Mouse (Mus musculus) midbrain, embryonic 15.5 days (tissue): ENCODE results near the gene Gm266. TPM values are rescaled to one million over a fixed set of nuclear protein-coding genes. Genes with fewer than 3 reads are reported as not detected.

ENCODE experiments used
- ATAC-seq: fragments of 200-750 bp; cut with Nextera tagmentation; replicated peaks from 2 replicates; pipeline ENCODE4 v1.8.0; 2017; ENCODE audit warnings: moderate TSS enrichment
- H3K27ac ChIP-seq: fragments of 300-500 bp; sonication (generic); 2 replicates; pipeline ENCODE4 v1.5.1; 2015; ENCODE audit warnings: mild to moderate bottlenecking, inconsistent platforms
- H3K27me3 ChIP-seq: fragments of 300-500 bp; sonication (generic); replicated peaks from 2 replicates; pipeline ENCODE4 v1.6.1; 2015; ENCODE audit warnings: inconsistent platforms
- H3K36me3 ChIP-seq: fragments of 300-500 bp; sonication (generic); replicated peaks from 2 replicates; pipeline ENCODE4 v1.6.1; 2015; ENCODE audit warnings: inconsistent platforms
- H3K4me1 ChIP-seq: fragments of 300-500 bp; sonication (generic); 2 replicates; pipeline ENCODE4 v1.6.1; 2015; ENCODE audit warnings: inconsistent platforms
- H3K4me2 ChIP-seq: fragments of 300-500 bp; sonication (generic); 2 replicates; pipeline ENCODE4 v1.6.1; 2015; ENCODE audit warnings: inconsistent platforms, mild to moderate bottlenecking, moderate library complexity
- H3K4me3 ChIP-seq: fragments of 300-500 bp; sonication (generic); 2 replicates; pipeline ENCODE4 v1.5.1; 2015; ENCODE audit warnings: mild to moderate bottlenecking, inconsistent platforms
- H3K9ac ChIP-seq: fragments of 300-500 bp; sonication (generic); 2 replicates; pipeline ENCODE4 v1.6.1; 2015; ENCODE audit warnings: mild to moderate bottlenecking, inconsistent platforms
- H3K9me3 ChIP-seq: fragments of 300-500 bp; sonication (generic); 2 replicates; pipeline ENCODE4 v1.6.1; 2016; ENCODE audit warnings: inconsistent platforms
- WGBS: fragments of 180-500 bp; shearing (Covaris S2); methylation state at CpG from one replicate; pipeline ENCODE4 v1.1.7; 2015; ENCODE audit warnings: mixed read lengths; 5-methylcytosine and 5-hydroxymethylcytosine counted together
- polyA plus RNA-seq: library from polyadenylated mRNA; unstranded; fragments of >200 nt; fragmentation: Nextera tagmentation; extraction: Ambion mirVana; gene quantifications from 2 replicates; pipeline ENCODE4 v1.2.1, GENCODE M21; 2015

Gene Gm266
- polyA plus RNA-seq: 1.6 and 1.8 TPM in 2 replicates

GRCm38 (mm10) chr12:111485652-111486306, at the start of gene Gm266:
Gm266 (minus strand) TSS chr12:111485823.
- under 1% methylated on average over 56 of the region's 58 CpGs for WGBS
- Histone ChIP-seq H3K9me3 (no peaks in the 10 kb centered on the region), H3K36me3 (no peaks in the 10 kb centered on the region), H3K27ac (no peak within 1 kb of the TSS), H3K27me3 (peaks cover 43% of the 10 kb centered on the region), H3K4me1 (peaks cover 17% of the 10 kb centered on the region), H3K4me2 (peak within 1 kb of the TSS; percentile 52), H3K4me3 (peak within 1 kb of the TSS; percentile 35), H3K9ac (0 out of 2 replicates have a peak within 1 kb of the TSS, but pooled peaks have one; percentile 16)
- peak; percentile 42; the same call in 1 of the 2 replicates for ATAC-seq

- no peak overlapping the region for H3K9ac ChIP-seq
- H3K4me2 ChIP-seq: no peak overlapping the region
- H3K27me3 ChIP-seq: no peaks in the 10 kb centered on the region
- ATAC-seq: no peak
- WGBS: 82% methylated on average over 6 of the region's 6 CpGs
- no peaks in the 10 kb centered on the region for H3K9me3 ChIP-seq
- no peak overlapping the region for H3K4me3 ChIP-seq
- peaks cover 22% of the 10 kb centered on the region for H3K4me1 ChIP-seq
- H3K27ac ChIP-seq: no peak overlapping the region
- H3K36me3 ChIP-seq: peaks cover 6% of the 10 kb centered on the region; the same call in 1 of the 2 replicates
These were observed 49.7 kb upstream of the Gm266 start for GRCm38 (mm10) chr12:111535281-111535680.

GRCm38 (mm10) chr12:111533096-111533794, 47.6 kb upstream of the Gm266 start:
- H3K27me3 ChIP-seq: no peaks in the 10 kb centered on the region
- ATAC-seq: no peak
- H3K4me2 ChIP-seq: no peak overlapping the region
- H3K9me3 ChIP-seq: no peaks in the 10 kb centered on the region
- peaks cover 10% of the 10 kb centered on the region for H3K4me1 ChIP-seq
- no peak overlapping the region for H3K4me3 ChIP-seq
- WGBS: 70% methylated on average over 11 of the region's 11 CpGs
- H3K9ac ChIP-seq: no peak overlapping the region
- H3K27ac ChIP-seq: no peak overlapping the region
- no peaks in the 10 kb centered on the region for H3K36me3 ChIP-seq

- H3K4me3 ChIP-seq: no peak overlapping the region
- no peaks in the 10 kb centered on the region for H3K36me3 ChIP-seq
- H3K9me3 ChIP-seq: no peaks in the 10 kb centered on the region
- H3K27ac ChIP-seq: no peak overlapping the region
- no peaks in the 10 kb centered on the region for H3K4me1 ChIP-seq
- H3K9ac ChIP-seq: no peak overlapping the region
- no peaks in the 10 kb centered on the region for H3K27me3 ChIP-seq
- H3K4me2 ChIP-seq: no peak overlapping the region
- ATAC-seq: no peak
- 23% methylated on average over 8 of the region's 8 CpGs for WGBS
These were observed 43.6 kb upstream of the Gm266 start for GRCm38 (mm10) chr12:111529192-111529591.

- Histone ChIP-seq H3K4me2 (no peak overlapping the region), H3K4me1 (no peaks in the 10 kb centered on the region), H3K9ac (no peak overlapping the region), H3K9me3 (no peaks in the 10 kb centered on the region), H3K36me3 (no peaks in the 10 kb centered on the region), H3K27me3 (no peaks in the 10 kb centered on the region), H3K27ac (no peak overlapping the region), H3K4me3 (no peak overlapping the region)
- no peak for ATAC-seq
- WGBS: 69% methylated on average over 8 of the region's 8 CpGs
These were observed 42.1 kb upstream of the Gm266 start for GRCm38 (mm10) chr12:111527643-111528281.

GRCm38 (mm10) chr12:111524883-111525282, 39.3 kb upstream of the Gm266 start:
- no peak overlapping the region for H3K9ac ChIP-seq
- no peaks in the 10 kb centered on the region for H3K9me3 ChIP-seq
- H3K4me2 ChIP-seq: no peak overlapping the region
- no peak for ATAC-seq
- H3K4me3 ChIP-seq: no peak overlapping the region
- no peak overlapping the region for H3K27ac ChIP-seq
- no peaks in the 10 kb centered on the region for H3K27me3 ChIP-seq
- H3K36me3 ChIP-seq: no peaks in the 10 kb centered on the region
- 95% methylated on average over 3 of the region's 3 CpGs for WGBS
- no peaks in the 10 kb centered on the region for H3K4me1 ChIP-seq

- Histone ChIP-seq H3K4me1 (no peaks in the 10 kb centered on the region), H3K9ac (no peak overlapping the region), H3K4me2 (no peak overlapping the region), H3K27ac (no peak overlapping the region), H3K4me3 (no peak overlapping the region), H3K36me3 (no peaks in the 10 kb centered on the region), H3K9me3 (no peaks in the 10 kb centered on the region), H3K27me3 (no peaks in the 10 kb centered on the region)
- WGBS: 60% methylated on average over 1 of the region's 1 CpGs
- no peak for ATAC-seq
These were observed 38.8 kb upstream of the Gm266 start for GRCm38 (mm10) chr12:111524469-111524868.

- H3K4me1 ChIP-seq: no peaks in the 10 kb centered on the region
- no peak overlapping the region for H3K4me3 ChIP-seq
- H3K9me3 ChIP-seq: no peaks in the 10 kb centered on the region
- H3K36me3 ChIP-seq: no peaks in the 10 kb centered on the region
- no peaks in the 10 kb centered on the region for H3K27me3 ChIP-seq
- WGBS: 80% methylated on average over 2 of the region's 2 CpGs
- H3K27ac ChIP-seq: no peak overlapping the region
- H3K9ac ChIP-seq: no peak overlapping the region
- ATAC-seq: no peak
- H3K4me2 ChIP-seq: no peak overlapping the region
These were observed 35.4 kb upstream of the Gm266 start for GRCm38 (mm10) chr12:111520994-111521393.

GRCm38 (mm10) chr12:111519821-111520220, 34.2 kb upstream of the Gm266 start:
- Histone ChIP-seq H3K4me1 (no peaks in the 10 kb centered on the region), H3K27ac (no peak overlapping the region)

GRCm38 (mm10) chr12:111518391-111518790, 32.8 kb upstream of the Gm266 start:
- no peaks in the 10 kb centered on the region for H3K9me3 ChIP-seq
- no peak overlapping the region for H3K4me2 ChIP-seq
- no peaks in the 10 kb centered on the region for H3K27me3 ChIP-seq
- no peaks in the 10 kb centered on the region for H3K4me1 ChIP-seq
- H3K9ac ChIP-seq: no peak overlapping the region
- no peak overlapping the region for H3K27ac ChIP-seq
- no peaks in the 10 kb centered on the region for H3K36me3 ChIP-seq
- 92% methylated on average over 9 of the region's 9 CpGs for WGBS
- H3K4me3 ChIP-seq: no peak overlapping the region
- no peak for ATAC-seq

More at GRCm38 (mm10) chr12:111519821-111520220, 34.2 kb upstream of the Gm266 start:
- no peak for ATAC-seq
- Histone ChIP-seq H3K9me3 (no peaks in the 10 kb centered on the region), H3K4me2 (no peak overlapping the region), H3K27me3 (no peaks in the 10 kb centered on the region), H3K9ac (no peak overlapping the region), H3K36me3 (no peaks in the 10 kb centered on the region), H3K4me3 (no peak overlapping the region)
- WGBS: 71% methylated on average over 5 of the region's 5 CpGs

- H3K4me3 ChIP-seq: no peak overlapping the region
- no peaks in the 10 kb centered on the region for H3K27me3 ChIP-seq
- H3K36me3 ChIP-seq: no peaks in the 10 kb centered on the region
- H3K9me3 ChIP-seq: no peaks in the 10 kb centered on the region
- H3K4me1 ChIP-seq: no peaks in the 10 kb centered on the region
- no peak overlapping the region for H3K9ac ChIP-seq
- ATAC-seq: no peak
- no peak overlapping the region for H3K27ac ChIP-seq
- no peak overlapping the region for H3K4me2 ChIP-seq
- WGBS: 68% methylated on average over 4 of the region's 4 CpGs
These were observed 32.3 kb upstream of the Gm266 start for GRCm38 (mm10) chr12:111517901-111518300.

GRCm38 (mm10) chr12:111516826-111517225, 31.2 kb upstream of the Gm266 start:
- H3K4me2 ChIP-seq: no peak overlapping the region
- no peaks in the 10 kb centered on the region for H3K36me3 ChIP-seq
- no peak overlapping the region for H3K9ac ChIP-seq
- H3K9me3 ChIP-seq: no peaks in the 10 kb centered on the region
- H3K27me3 ChIP-seq: no peaks in the 10 kb centered on the region
- no peaks in the 10 kb centered on the region for H3K4me1 ChIP-seq
- H3K4me3 ChIP-seq: no peak overlapping the region
- no peak overlapping the region for H3K27ac ChIP-seq
- ATAC-seq: no peak
- 86% methylated on average over 6 of the region's 6 CpGs for whole genome bisulfite sequencing
